Mouse (Mus musculus) brown adipose tissue, adult 24 weeks (tissue): ENCODE results near the gene Trim25. TPM values are rescaled to one million over a fixed set of nuclear protein-coding genes. Genes with fewer than 3 reads are reported as not detected.

Experiments used
- H3K27ac ChIP-seq: fragments of 200-500 bp; replicated peaks from 2 replicates; pipeline ENCODE4 v1.5.1; 2012; ENCODE audit warnings: low read depth, mild to moderate bottlenecking, low read length
- H3K4me1 ChIP-seq: fragments of 200-500 bp; 2 replicates; pipeline ENCODE4 v1.6.1; 2012; ENCODE audit warnings: low read length, mixed read lengths; ENCODE audit not compliant: control insufficient read depth, insufficient read depth, insufficient read length
- H3K4me3 ChIP-seq: fragments of 200-500 bp; 2 replicates; pipeline ENCODE4 v1.5.1; 2012; ENCODE audit warnings: low read depth, mild to moderate bottlenecking, low read length, moderate library complexity; ENCODE audit not compliant: insufficient read depth
- polyA plus RNA-seq: library from polyadenylated mRNA; stranded (reverse); fragments of >200 nt; gene quantifications from 2 replicates; pipeline ENCODE4 v1.2.4, GENCODE M21; 2012; ENCODE audit not compliant: missing spikeins, insufficient read depth, insufficient read length

Gene Trim25
- polyA plus RNA-seq: 7.9 and 8.6 TPM in 2 replicates

DNA sequence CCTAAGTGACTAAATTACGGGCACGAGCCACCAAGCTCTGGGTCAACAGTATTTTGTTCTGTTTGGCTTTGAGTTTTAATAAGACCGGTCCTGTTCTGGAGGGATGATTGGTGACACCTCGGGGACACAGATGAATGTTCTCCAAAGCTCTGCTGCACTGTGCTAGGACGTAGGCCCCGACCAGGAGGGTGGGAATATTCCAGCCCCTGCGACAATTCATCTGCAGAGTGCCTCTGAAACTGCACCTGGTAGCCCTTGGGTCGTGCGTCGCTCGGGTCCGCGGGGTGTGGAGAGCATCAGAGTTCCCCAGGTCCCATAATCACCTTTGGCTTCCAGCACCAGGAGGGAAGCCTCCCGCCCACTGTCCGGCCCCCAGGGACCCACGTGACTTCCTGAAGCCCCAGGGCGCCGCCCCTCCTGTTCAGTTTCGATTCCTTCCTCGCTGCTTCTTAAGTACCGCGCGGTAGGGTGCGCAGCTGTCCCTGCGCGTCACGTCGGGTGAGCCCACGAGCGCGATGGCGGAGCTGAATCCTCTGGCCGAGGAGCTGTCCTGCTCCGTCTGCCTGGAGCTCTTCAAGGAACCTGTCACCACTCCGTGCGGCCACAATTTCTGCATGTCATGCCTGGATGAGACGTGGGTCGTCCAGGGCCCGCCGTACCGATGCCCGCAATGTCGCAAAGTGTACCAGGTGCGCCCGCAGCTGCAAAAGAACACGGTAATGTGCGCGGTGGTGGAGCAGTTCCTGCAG is at the start of gene Trim25:
Gene Trim25, plus strand, starts transcription at position 403 of the 749 bp plus-strand sequence.
- Histone ChIP-seq H3K27ac (peak within 1 kb of the TSS; percentile 91), H3K4me3 (peak within 1 kb of the TSS; percentile 68), H3K4me1 (peaks cover 20% of the 10 kb centered on the region)

DNA sequence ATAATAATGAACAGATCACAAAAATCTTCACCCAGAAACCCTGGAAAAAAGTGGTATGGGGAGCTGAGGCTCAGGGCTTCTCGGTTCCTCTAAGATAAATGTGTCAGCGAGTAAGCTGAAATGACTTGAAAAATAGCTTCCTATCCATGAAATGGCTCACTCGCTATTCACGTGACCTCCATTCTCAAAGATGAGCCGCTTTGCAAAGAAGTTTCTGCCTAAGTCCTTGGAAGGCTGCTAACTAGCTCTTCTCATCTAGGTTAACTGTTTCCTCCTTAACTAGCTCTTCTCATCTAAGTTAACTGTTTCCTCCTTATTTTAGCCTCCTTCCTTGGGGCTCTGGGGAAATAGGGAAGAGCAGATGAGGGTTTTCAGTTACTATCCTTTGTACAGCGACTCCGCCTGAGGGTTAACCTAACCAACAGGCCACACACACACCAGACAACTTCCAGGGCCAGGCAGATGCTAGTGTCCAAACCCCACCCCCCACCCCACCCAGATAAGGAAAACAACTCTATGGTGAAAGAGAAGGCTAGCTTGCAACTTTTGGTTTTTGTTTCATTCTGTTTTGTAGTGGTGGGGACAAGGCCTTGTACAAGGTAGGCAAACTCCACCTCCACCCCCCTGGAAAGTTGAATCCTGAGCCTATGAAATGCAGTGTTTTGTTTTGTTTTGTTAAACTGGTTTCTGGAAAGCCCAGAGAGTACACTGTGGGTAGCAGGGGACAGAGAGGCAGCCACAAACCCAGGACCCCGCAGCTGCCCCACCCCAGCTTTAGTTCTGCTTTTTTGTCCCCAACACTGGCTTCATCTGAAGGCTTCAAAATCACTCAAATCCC is 49.2 kb upstream of the Trim25 start:
- H3K4me3 ChIP-seq: no peak overlapping the region
- no peaks in the 10 kb centered on the region; the same call in 1 of the 2 replicates for H3K4me1 ChIP-seq
- H3K27ac ChIP-seq: peak overlapping the region; percentile 39; the same call in 1 of the 2 replicates

DNA sequence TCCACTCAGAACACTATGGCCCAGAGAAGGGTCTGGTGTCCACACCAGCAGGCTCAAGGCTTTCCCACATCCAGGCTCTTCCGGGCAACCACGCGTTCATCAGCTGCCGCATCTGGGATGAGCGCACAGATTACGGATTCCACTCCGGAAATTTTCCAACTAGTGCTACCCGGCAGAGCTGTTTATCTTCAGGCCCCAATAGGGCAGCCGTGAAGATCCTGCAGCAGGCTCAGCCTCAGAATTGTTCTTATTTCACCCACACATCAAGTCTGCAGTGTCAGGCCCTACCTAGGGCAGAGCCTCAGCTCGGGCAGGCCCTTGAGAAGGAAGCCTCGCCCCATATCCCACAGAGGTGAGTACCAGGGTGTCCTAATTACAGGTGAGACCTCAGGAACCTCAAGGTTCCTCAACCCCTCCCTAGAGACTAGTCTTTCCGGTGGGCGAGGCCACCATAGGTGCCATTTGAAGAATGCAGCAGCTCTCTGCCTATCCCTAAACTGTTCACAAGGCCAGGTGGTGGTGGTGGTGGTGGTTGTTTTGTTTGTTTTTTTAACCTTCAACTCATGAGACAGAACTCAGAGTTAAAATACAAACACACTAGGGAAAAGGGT is 48.4 kb upstream of the Trim25 start:
- Histone ChIP-seq H3K4me1 (no peaks in the 10 kb centered on the region; the same call in 1 of the 2 replicates), H3K27ac (no peak overlapping the region; the same call in 1 of the 2 replicates), H3K4me3 (no peak overlapping the region)

DNA sequence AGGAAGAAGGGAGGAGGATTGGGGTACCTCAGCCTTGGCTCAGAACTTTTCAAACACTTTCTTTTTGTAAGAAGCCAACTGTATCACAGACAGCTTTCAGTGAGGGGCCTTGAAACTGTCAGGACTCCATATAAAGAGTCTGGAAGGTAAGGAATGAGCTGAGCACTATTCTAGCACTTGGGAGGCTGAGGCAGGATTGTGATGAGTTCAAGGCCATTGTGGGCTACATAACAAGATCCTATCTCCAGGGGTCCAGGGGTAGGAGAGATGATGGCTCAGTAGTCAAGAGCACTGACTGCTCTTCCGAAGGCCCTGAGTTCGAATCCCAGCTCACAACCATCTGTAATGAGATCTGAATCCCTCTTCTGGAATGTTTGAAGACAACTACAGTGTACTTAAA is 47.6 kb upstream of the Trim25 start:
- Histone ChIP-seq H3K4me3 (no peak overlapping the region), H3K4me1 (no peaks in the 10 kb centered on the region; the same call in 1 of the 2 replicates), H3K27ac (no peak overlapping the region)

DNA sequence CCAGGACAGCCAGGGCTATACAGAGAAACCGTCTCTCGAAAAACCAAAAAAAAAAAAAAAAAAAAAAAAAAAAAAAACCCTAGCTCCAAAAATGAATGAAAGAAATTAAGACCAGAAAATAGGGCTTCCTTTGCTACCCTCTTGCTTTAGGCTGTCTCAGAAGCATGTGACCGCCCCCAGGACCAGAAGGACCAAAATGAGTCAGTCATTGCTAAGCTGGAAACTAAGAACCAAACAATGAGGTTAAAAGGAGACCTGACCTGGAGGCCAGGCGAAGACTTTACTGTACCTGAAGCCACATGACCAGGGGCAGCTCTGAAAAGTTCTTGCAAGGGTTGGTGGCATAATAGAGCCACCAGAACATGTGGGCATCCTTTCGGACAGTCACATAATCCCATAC is 47.1 kb upstream of the Trim25 start:
- Histone ChIP-seq H3K4me3 (no peak overlapping the region), H3K4me1 (no peaks in the 10 kb centered on the region; the same call in 1 of the 2 replicates), H3K27ac (no peak overlapping the region)

DNA sequence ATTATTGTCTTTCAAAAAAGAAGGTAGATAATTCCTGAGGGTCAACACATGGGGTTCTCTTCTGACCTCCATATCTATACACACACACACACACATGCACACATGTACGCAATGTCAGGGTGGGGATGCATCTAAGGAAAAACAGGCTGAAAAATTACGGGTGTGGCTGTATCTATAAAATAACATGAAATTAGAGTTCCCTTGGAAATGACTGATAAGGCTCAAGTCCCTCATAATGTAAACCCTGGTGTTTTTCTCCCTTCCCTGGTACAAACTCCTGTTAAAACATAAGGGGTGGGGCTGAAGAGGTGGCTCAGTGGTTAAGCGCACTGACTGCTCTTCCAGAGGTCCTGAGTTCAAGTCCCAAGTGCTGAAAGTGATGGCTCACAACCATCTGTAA is 45.6 kb upstream of the Trim25 start:
- H3K27ac ChIP-seq: no peak overlapping the region
- no peak overlapping the region for H3K4me3 ChIP-seq
- no peaks in the 10 kb centered on the region; the same call in 1 of the 2 replicates for H3K4me1 ChIP-seq

DNA sequence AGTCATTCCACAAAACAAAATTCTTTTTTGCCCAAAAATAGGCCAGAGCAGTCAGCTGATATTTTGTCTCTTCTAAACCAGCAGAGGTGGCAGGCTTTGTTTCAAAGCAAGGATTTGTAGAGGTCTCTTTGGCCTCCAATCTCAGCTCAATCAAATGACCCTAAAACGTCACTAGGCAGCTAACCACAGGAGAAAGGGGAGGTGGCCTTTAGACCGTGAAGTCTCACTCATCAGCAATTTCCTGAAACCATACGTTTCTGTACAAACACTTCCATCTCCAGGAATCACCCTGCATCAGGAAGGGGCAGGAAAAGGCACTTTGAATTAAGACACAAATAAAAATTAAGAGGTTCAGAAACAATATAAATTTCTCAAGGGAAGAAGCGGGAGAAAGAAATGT is 44.4 kb upstream of the Trim25 start:
- H3K27ac ChIP-seq: peak overlapping the region; percentile 41
- H3K4me3 ChIP-seq: peak overlapping the region; percentile 70
- no peaks in the 10 kb centered on the region; the same call in 1 of the 2 replicates for H3K4me1 ChIP-seq

DNA sequence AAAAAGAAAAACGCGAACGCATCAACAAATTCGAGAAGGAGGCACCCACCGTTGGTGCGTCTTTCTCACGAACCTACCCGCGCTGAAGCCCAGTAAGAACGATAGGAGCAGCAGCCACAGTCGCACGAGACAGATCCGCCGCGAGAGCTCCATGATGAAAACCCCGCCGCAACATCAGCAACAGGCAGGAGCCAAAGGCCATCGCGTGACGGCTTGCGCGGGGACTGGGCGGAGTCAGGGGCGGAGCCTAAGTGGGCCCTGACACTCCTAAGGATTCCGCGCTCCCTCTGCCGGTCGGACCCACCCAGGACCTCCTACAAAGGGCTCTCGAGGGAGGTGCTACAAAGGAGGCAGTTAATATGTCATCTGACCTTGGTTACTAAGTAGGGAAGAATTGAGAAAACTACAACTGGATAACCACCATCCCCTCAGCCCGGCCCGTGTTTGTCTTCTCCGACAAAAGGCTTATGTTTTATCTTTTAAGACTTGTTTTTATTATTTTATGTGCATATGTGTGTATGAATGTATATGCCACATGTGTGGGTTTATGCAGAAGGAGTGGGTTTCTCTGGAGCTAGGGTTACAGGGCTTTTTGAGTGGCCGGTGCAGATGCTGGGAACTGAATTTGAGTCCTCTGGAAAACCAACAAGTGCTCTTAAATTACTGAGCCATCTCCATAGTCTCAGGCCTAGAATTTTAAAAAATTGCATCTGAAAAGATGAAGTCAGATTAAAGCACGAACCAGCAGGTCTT is 43.8 kb upstream of the Trim25 start, which contains the start of gene Scpep1:
Gene Scpep1, minus strand, starts transcription at position 249 of the 753 bp plus-strand sequence.
- Histone ChIP-seq H3K4me3 (peak within 1 kb of the TSS; percentile 70), H3K4me1 (no peaks in the 10 kb centered on the region; the same call in 1 of the 2 replicates), H3K27ac (peak within 1 kb of the TSS; percentile 41)

DNA sequence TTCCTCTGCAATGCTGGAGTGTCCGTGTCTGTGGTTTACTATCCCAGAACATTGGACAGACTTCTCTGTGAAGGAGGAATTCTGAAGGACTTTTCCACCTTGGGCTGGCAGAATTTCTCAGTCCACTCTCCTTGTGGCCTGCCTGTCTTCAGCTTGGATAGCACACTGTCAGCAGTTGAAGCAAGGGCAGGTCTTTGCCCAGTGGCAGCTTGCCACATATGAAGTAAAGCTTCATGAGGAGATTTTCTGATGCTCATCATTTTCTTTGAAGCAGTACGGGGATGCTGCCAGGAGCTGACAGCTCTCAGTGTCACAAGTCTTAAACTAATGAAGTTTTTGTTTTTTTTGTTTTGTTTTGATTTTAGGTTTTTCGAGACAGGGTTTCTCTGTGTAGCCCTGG is 40.3 kb upstream of the Trim25 start:
- Histone ChIP-seq H3K27ac (no peak overlapping the region), H3K4me3 (no peak overlapping the region), H3K4me1 (no peaks in the 10 kb centered on the region)

DNA sequence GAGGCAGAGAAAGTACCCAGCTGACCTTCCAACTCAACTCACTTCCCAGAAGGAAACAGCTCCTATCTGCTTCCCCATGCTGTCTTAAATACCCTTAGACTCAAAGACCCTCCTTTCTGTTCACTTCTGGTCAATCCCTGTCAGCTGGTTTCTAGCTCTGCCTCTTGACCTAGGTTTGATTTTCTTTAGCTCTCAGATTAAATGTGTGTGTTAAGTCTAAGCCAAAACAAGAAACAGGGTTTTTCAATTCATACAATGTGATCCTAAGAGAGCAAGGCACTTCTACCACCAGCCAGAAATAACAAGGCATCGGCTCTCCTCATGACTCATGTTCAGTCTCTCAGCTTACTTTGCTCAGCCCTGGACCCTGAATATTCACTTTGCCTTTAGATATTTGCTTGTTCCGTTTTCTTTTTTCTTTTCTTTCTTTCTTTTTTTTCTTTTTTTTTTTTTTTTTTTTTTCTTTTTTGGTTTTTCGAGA is 32.3 kb upstream of the Trim25 start, which contains the start of gene Elobl:
Gene Elobl, minus strand, starts transcription at position 51 of the 481 bp plus-strand sequence.
- Histone ChIP-seq H3K27ac (no peak within 1 kb of the TSS), H3K4me3 (no peak within 1 kb of the TSS), H3K4me1 (no peaks in the 10 kb centered on the region)

DNA sequence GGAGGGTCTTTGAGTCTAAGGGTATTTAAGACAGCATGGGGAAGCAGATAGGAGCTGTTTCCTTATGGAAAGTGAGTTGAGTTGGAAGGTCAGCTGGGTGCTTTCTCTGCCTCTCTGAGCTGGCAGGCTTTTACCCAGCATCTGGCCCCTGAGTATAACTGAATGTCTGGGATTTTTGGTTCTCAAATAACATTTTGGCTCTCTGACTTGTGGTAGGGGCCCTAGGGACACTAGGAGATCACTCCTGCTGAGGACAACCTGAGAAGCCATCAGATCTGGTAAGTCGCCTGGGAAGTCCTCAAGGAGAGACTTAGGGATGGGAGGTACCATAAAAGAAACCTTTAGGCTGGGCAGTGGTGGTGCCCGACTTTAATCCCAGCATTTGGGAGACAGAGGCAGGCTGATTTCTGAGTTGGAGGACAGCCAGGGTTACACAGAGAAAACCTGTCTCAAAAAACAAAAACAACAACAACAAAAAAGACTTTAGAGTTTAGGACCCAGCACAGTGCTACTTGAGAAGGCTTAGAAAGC is 28.9 kb upstream of the Trim25 start, which contains the start of gene Coil:
Gene Coil, plus strand, starts transcription at position 51 of the 531 bp plus-strand sequence.
- Histone ChIP-seq H3K4me1 (peaks cover 4% of the 10 kb centered on the region; the same call in 1 of the 2 replicates), H3K4me3 (no peak within 1 kb of the TSS), H3K27ac (no peak within 1 kb of the TSS)

DNA sequence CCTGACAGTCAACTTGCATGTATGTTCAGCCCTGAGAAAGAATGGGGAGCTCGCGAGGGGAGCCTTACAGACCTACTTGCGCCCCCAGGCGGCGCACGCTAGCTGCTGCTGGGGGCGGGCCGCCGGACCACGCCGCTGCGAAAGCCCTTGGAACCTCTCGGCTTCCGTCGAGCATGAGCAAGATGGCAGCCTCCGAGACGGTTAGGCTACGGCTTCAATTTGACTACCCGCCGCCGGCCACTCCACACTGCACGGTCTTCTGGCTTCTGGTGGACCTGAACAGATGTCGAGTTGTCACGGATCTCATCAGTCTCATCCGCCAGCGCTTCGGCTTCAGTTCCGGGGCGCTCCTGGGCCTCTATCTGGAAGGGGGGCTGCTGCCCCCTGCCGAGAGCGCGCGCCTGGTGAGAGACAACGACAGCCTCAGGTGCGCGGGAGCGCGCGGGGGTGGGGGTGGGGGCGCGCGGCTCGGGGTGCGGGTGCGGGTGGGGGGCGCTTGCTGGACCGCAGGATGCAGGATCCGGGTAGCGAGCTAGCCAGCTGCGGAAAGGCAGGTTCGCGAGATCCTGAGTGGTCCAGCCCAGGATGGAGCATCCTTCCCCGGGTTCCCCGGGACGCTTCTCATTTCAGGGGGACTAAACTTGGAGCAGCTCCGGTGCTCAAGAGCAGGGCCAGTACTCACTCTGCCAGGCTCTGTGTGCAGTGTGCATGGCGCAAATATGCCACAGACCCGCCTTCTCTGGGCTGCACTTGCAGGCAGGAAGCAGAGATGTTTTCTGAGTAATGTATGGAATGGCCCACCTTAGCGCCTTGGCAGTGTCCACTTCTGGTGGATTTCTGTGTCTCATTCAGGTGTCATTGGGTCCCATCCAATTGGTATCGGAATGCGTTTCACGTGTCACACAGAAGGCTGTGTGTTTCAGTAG is 25.1 kb upstream of the Trim25 start:
- Histone ChIP-seq H3K4me1 (peaks cover 4% of the 10 kb centered on the region; the same call in 1 of the 2 replicates), H3K27ac (peak overlapping the region; percentile 75), H3K4me3 (peak overlapping the region; percentile 88)

DNA sequence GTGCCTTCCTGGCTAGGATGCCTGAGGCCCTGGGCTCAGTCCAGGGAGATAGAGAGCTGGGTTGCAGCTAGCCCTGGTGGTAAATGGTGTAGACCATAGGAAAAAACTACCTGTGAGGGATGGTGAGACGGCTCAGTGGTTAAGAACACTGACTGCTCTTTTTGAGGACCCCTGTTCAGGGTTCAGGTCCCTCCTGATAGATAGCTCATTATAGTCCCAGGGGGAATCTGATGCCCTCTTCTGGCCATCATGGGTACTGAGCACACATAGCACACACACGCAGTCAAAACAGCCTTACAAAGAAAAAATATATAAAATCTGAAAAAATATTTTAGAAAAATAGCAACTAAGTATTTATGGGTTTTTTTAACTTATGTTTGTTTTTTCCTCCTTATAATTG is 22.9 kb upstream of the Trim25 start:
- Histone ChIP-seq H3K4me3 (no peak overlapping the region), H3K4me1 (peaks cover 4% of the 10 kb centered on the region; the same call in 1 of the 2 replicates), H3K27ac (no peak overlapping the region)
